Mouse (Mus musculus): ENCODE results near the gene Chst11.

Gene Chst11

DNA sequence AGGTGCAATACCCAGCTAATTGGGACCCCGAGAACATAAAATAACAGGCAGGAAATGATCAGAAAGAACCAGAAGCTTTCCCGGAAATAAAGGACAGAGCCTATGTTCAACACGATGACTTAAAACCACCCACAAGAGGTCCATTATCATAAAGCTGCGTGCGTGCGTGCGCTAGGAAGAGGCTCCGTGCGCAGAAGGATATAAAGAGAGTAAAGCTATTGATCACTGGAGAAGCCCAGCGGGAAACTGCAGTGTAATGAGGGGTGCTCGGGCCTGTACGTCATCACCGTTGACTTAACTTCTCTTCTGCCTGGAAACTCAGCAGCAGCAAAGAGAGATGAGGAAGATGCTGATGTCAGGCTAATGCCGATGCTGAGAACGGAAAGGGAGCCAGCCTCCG is 224.8 kb downstream of the Chst11 start:
- DNase-seq (ENCODE audit: low read depth, low spot score), result no peak

DNA sequence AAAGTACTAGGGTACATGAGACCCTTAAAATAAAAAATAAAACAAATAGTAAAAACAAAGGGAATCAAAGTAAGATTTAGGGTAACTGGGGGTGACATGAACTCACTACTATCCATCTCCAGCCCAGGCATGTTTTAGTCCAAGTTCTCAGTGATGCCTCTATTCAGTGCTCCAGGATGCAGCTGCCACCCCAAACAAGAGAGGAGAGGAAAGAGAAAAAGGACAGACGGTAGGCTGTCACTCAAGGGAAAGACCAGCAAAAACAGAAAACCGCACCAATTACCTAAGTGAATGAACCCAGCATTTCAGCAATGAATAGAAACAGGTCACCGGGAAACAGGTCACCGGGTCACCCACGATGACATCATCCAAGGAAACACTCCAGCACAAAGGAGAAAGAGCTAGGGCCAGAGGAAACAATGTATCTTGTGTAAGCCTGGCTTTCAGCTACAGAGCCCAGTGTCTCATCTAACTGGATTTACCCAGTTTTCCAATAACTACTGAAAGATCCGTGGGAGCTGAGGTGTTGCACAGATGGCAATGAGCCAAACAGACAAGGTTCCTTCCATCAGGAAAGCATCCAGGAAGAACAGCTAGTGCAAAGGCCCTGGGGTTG is 225.8 kb downstream of the Chst11 start:
- no peak for DNase-seq (ENCODE audit: low read depth, low spot score)

DNA sequence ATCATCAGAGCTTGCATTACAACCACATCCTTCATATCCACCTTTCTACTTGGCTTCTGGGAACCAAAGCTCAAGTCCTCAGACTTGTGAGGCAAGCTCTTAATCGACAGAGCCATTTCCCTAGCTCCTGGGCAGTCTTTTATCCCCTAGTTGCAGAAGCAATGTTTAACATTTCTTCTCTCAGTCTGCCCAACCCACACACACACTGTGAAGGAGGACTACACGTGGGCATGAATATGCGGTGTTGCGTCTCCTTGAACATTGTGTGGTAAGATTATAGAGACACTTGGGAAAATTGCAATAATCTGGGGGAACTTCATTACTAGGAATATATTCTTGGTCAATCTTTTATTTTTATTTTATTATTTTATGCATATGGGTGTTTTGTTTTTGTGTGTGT is 227.3 kb downstream of the Chst11 start:
- DNase-seq (ENCODE audit: low read depth, low spot score), result no peak

DNA sequence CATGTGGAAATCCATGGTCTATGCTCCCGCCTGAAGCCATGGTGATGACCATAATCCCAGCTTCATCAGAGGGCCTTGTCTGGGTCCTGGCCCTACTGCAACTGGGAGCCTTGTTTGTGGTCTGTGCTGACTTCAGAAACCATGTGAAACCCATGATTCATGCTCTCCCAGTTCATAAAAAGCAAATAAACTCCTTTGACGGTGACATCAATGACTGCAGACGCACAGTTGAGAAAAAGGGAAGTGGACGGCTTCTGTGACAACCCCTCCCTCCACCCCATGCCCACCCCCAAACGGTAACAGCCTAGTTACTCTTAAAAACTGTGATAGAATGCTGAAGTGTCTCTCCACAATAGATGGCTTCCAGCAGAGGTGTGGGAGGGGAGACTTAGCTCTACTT is 230.3 kb downstream of the Chst11 start:
- DNase-seq (ENCODE audit: low read depth, low spot score), result no peak

DNA sequence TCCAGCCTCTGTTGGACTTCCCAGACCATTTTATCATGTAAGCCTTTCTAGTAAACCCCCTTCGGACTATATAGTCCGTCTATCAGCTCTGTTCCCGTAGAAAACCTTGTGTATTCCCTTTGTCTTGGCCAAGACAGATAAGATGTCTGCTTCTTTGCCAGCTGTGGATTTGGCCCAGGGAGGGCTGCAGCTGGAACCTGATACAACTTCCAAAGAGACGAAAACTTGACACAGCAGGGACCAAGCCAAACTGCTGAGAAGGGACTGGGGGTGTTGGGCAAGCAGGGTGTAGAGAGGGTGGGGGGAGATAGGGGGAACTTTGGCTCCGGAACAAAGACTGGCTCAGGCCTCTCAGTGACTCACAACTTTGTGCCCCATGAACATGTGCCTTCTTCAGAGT is 232.0 kb downstream of the Chst11 start:
- no peak for DNase-seq (ENCODE audit: low read depth, low spot score)

DNA sequence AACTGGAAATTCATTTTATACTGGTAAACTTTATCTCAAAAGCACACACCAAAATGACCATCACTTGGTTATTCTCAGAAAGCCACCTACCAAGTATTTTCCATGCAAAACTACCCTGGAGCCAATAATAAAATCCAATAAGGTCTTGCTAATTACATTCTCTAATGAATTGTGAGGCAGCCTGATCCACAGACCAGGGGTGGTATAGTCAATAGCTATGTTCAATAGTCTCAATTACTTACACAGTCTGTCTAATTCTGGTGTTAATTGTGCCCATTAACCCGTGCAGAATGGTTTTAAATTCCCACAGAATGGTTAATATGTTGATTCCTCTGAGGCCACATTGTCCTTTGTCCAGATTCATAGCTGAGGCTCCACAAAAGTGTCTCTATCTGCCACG is 233.5 kb downstream of the Chst11 start:
- DNase-seq (ENCODE audit: low read depth, low spot score), result no peak

DNA sequence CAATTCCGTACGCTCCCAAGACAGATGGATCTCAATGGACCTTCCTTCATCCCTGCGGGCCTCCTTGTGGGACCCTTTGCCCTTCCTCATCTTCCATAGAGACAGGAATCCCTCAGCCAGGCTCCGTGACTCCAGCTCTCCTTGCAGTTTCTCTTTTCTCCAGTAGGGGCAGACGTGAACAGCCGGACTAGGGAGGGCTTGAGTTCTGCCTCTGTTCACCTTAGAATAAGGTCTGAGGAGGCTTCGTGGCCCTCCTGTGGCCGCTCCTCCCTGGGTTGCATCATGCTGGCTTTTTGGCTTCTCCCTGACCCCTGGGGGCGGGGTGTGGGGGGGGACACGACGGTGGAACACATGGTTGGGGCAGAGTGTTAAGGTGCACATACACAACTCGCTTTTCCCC is 234.4 kb downstream of the Chst11 start:
- DNase-seq (ENCODE audit: low read depth, low spot score), result no peak

DNA sequence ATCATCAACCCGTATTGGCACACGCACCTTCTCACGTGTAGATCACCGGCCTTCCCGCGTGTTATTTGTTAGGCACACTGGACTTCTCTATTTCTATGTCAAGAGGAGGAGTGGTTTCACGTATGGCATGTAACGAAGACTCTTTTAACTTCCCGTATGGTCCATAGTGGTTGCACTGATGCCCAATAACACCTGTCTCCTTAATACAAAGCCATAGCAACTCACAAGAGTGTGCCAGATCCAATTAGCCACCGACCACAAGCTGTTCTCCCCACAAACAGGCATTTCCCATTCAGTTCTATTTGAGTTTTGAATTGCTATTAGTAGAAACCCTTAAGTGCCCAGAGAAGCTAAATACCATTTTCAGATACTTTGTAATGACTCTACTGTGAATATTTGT is 234.9 kb downstream of the Chst11 start:
- no peak for DNase-seq (ENCODE audit: low read depth, low spot score)

DNA sequence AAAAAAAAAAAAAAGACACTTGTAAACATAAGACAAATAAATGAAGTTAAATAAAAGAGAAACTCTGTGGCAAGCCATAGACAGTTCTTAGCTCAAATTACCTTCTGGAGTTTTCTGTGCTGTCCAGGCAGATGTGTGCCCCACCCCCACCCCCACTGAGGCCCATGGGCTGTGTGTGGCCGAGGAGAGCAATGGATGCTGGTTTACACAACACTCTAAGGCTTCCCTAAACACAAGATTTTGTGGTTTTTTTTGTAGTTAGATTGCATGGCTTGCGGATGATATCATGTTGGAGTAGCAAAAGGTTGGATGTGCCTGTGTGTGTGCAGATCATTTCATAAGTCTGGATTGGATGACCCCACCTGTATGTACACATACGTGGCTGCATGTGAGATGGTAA is 235.5 kb downstream of the Chst11 start:
- DNase-seq (ENCODE audit: low read depth, low spot score), result no peak

DNA sequence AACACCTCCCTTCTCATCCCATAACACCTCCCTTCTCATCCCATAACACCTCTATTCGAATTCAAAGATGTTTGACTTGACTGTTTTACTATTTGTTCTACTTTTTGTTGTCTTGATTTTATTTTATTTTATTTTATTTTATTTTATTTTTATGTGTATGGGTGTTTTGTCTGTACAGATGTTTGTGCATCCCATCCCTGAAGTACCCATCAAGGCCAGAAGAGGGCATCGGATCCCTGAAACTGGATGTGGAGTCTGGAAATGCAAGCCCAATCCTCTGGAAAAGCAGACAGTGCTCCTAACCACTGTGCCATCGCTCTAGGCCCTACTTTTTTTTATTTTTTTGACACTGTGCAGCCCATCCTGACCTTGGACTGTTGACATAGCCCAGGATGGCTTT is 239.7 kb downstream of the Chst11 start:
- no peak for DNase-seq (ENCODE audit: low read depth, low spot score)

DNA sequence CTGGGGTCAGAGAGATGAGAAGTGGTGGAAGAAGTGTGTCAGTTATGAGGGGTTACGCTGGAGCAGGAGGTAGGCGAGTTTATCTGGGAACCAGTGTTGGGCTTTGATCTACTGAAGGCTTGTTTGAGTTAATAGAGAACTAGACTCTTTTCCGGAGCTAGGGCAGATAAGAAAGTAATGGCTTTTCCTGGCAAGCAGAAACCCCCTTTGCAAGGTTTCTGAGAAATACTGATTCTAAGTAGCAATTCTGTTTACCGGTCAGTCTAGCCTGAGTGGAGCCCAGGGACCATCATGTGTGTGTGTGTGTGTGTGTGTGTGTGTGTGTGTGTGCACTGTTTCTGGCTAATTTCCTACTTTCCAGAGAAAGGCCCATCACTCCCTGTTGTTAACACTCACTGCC is 243.3 kb downstream of the Chst11 start:
- DNase-seq (ENCODE audit: low read depth, low spot score), result no peak

DNA sequence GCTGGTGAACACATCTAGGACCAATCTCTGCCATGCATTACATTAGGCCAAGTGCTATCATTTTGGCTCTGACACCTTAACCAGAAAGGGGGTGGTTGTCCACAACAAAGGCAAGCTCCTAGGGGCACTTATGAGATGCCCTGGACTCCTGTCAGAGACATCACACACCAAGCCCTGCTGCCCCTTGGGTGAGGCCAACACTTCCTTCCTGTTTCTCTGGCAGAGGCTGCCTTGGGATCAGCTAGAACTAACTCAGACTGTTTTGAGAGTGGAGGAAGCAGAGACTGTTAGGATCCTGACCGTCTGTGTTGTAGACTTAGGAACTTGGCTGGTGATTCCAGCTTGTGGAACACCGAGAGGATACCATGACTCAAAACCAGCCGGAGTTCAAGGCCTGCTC is 248.7 kb downstream of the Chst11 start:
- DNase-seq (ENCODE audit: low read depth, low spot score), result no peak

DNA sequence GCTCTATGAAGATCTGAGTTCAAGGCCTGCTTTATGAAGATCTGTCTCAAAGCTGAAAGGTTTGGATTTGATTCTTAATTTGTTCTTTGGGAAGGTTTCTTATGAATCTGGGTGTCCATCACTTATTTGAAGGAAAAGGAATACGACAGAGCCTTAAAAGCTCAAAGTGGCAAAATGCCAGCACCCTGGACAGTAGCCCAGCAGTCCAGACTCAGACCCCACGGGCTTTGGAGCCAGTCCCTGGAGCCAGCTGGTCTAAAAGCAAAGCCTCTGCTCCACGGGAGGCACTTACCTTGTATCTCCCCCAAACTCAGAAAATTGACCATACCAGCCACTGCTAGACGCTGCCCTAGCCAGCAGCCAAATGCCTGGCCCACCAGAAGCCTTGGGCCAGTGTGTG is 249.1 kb downstream of the Chst11 start:
- DNase-seq (ENCODE audit: low read depth, low spot score), result no peak

DNA sequence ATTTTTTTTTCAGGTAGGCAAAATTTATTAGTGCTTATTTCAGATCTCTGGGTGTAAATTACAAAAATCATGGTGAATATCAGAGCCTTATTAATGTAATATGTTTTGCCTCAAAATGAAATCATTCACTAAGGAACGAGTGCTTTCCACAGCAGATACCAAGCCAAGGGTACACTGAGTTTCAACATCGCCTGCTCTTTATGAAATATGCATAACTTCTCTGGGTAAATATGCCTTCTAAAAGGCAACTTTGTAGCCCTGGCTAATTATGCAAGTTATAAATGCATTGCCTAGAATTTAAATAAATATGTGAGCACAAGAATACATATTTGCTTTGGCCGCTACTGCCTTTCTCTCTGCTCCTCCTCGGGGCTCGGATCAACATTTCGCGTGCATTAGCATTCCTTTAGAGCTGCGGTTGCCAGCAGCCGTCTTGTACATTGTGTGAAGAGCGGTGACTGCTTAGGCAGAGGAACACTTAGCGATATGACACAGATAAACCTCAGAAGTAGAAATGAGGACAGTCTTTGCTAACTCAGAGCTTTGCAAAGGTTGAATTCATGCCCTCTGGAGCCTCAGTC is 256.9 kb downstream of the Chst11 start:
- no peak for DNase-seq (ENCODE audit: low read depth, low spot score)

DNA sequence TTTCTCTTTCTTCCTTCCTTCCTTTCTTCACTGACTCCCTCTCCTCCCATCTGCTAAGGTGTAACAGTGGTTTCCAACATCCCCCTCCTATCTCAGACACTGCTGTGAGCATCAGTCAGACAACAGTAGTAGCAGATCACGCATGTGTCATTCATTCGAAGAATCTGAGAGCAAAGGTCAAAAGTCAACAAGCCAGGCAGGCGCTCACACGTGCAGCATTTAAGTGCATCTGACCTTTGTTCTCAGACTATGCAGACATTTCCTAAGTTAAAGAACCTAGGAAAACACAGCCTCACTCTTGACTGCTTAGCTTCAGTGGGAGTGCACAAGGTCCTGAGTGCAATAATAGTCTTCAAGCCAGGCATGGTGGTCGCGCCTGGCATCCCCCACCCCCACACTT is 258.8 kb downstream of the Chst11 start:
- no peak for DNase-seq (ENCODE audit: low read depth, low spot score)

Data from telencephalon, adult 2 months (tissue).